Mouse (Mus musculus) right cerebral cortex, adult 2 months (tissue): ENCODE results near the gene Fkbp8.
A peak's percentile ranks its signal among the peaks of the same experiment; 100 is the strongest.

Experiments
- DNase-seq, 2 experiments: peaks; one replicate each; pipeline ENCODE4 v3.0.0; 2021 to 2022; ENCODE audit warnings: low spot score in 2 of 2

Gene Fkbp8

GRCm38 (mm10) chr8:70527512-70528181 lies at the start of gene Fkbp8, which contains the start of gene Kxd1:
Gene Fkbp8 (plus strand): TSS chr8:70527724.
Gene Kxd1 (minus strand): TSS chr8:70527956.
- DNase-seq = peak; percentile 99 to 100

DNA sequence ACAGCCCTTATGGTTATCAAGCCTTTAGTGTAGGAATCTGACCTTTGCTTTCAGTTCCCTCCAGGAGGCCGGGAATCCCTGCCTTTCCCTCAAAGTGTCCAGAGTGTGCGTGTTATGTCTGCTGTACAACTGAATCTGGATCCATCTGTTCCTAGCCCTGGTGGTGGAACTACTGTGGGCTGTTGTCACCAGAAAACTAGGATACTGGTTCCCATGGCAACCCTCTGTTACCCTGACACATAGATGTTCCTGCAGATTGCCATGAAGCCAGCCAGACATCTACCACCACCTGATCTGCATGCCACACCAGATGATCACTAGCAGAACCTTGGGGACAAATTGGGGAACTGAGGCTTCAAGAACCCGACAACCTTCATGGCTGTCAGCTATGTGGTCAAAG lies 45.6 kb upstream of the Fkbp8 start:
- DNase-seq = peak; percentile 67 to 70

DNA sequence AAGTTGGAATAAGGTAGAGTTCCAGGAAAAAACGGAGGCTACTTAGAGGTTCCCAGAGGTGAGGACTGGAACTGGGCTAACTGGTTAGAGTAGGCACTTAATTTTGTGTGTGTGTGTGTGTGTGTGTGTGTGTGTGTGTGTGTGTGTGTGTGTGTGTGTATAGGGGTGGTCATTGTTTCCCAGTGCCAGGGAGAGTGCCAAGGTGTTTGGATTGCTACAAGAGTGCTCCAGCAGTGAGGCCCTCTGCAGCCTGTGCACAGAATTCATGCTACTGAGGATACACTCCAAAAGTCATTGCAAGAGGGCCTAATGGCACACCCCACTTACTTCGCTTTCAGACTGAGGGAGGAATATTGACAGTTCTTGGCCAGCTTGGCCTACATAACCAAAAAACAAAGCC lies 44.6 kb upstream of the Fkbp8 start:
- DNase-seq = no peak

DNA sequence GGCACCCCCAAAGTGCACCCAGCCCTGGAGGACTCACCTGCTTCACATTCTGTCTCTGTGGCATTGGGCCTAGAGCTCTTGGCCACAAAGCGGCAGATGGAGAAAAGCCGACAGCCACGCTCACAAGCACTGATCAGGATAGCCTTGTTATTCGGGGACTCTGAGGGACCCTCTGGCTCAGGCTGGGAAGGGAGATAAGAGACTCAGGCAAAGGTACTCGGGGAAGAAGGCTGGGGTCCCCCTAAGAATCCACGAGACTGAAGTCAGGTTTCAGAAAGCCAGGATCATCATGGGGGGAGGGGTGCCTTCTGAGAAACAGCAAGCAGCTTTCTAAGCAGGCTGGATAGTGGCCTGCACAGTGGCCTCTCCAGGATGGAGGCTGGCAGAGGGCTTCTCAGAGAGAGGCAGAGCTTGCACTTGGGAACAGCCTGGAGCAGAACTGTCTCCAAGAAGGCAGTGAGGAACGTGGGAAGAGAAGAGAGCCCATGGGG lies 41.3 kb upstream of the Fkbp8 start:
- DNase-seq = no peak

DNA sequence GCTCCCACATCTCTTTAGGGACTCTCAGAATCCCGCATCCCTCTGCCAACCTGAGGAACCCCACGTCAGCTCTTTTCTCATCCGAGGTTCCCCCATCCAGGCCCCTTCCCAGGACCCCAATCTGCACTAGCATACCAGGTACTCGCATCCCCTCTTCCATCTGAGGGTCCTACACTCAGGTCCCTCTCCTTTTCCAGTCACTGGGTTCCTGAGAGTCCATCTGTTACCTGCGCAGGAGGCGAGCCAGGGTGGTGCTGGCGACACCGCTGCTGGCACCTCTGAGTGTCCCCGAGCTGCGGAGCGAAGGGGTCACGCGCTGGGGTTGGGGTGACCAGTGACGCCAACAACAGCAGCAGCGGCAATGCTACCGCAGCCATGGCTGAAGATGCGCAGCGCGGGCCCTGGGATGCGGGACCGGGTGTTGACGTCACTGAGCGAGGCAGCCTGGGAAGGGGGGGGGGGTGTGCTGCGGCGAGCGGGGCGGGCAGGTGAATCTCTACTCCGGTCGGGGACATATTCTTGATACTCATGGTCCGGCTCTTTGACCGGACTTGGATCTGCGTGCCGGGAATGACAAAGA lies 40.5 kb upstream of the Fkbp8 start, which contains the start of gene Tmem59l:
Gene Tmem59l, minus strand, starts transcription at position 418 of the 580 bp plus-strand sequence.
- DNase-seq = peak; percentile 63 to 70

DNA sequence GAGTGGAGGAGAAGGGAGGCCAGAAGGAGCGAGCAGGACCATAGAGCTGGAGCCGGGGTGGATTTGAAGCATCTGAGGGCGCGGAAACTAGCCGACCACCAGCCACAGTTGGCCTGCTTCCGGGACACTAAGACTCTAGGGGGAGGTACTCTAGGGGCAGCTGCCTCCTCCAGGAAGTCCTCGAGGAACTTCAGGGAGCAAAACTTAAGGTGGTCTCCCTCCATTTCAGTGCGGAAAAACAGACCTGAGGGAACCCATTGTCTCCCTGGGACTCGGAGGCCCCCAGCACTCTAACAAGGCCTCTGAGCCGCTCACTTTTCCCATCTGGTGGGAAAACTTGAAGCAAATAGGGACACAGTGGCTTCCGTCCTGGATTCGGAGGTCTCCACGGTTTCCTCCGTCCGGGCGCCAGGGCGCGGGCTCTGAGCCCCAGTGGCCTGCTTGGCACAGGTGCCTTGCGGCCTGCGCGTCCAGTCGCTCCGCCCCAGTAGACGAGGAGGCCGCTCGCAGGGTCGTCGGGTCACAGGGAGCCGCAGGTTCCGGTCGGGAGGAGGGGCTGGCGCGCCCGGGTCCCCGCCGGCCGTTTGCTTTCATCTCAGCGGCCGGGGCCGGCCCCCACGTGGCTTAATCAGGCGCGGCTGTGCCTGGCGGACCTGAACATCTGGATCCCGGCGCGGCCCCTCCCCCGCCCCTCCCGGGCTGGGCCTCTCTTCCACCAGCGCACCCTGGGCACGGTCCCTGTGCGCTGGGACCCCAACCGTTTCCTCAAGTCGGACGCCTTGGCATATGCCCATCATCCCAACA lies 39.3 kb upstream of the Fkbp8 start:
- DNase-seq = no peak

- DNase-seq = no peak
Observed at GRCm38 (mm10) chr8:70488931-70489470, 38.5 kb upstream of the Fkbp8 start.

- no peak for DNase-seq
Observed at GRCm38 (mm10) chr8:70489576-70489975, 37.9 kb upstream of the Fkbp8 start.

- DNase-seq = no peak
Observed at GRCm38 (mm10) chr8:70490061-70490879, 37.3 kb upstream of the Fkbp8 start.

- no peak for DNase-seq
Observed at GRCm38 (mm10) chr8:70490880-70491495, 36.5 kb upstream of the Fkbp8 start.

GRCm38 (mm10) chr8:70492664-70493640 lies 34.6 kb upstream of the Fkbp8 start, which contains the start of gene Crlf1:
Gene Crlf1 (plus strand): TSS chr8:70493158.
- no peak for DNase-seq

- no peak for DNase-seq
Observed at GRCm38 (mm10) chr8:70493692-70494415, 33.7 kb upstream of the Fkbp8 start.

DNA sequence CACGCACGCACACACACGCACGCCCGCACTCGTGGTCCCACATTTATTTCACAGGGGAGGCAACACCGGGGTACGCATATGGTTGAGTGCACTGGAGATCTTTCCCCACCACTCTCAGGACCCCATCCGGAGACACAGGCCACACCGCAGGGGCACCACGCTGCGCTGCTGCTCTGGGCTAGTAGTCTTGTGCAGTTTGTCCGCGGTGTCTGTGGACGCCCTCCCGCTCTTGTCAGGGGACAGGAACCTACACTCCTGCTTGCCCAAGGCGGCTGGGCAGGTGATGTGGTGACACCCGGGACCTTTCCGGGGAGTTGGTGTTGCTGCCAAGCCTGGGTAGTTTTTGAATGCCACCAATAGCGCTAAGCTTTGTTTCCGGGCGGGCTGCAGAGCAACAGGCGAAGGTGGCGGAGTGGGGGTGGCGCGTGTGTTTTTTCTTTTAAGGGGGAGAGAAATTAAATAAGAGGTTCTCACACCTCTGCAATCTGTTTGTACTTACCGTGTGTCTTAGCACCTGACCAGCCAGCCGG lies 33.0 kb upstream of the Fkbp8 start:
- no peak for DNase-seq

DNA sequence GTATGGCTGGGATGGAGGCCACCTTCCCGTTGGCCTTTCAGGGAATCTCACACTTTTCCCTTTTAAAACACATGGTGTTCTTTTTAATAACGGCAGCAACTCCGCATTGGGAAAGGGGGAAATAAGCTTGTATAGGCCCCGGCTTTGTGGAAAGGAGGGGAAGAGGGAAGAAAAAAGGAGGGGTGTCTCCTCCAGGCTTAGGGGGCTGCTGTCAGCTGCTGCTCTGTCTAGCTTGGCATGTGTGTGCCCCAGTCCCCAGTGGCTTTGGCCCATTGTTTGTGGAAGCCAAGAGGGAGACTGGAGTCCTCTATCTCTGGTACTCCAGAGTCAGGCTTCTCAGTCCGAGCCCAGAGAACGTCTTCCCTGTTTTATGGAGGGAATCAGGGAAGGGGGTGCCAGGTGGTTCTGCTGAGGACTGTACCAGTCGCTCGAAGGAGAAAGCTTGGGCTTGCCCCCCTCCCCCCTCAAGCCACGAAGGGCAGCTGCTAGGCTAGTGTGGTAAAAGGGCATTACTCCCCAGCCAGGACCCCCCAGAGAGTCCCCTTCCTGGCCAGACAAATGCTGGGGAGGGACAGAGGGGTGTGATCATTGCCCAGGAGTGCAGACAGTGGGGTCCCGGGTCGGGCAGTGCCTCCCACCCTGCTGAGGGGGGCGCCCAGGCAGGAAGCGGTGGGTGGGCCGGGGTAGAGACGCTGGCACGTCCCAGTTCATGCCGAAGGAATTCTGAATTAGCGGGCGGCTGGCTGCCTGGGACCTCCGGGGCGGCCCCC lies 32.3 kb upstream of the Fkbp8 start:
- DNase-seq = no peak

- no peak for DNase-seq
Observed at GRCm38 (mm10) chr8:70495771-70496062, 31.8 kb upstream of the Fkbp8 start.

DNA sequence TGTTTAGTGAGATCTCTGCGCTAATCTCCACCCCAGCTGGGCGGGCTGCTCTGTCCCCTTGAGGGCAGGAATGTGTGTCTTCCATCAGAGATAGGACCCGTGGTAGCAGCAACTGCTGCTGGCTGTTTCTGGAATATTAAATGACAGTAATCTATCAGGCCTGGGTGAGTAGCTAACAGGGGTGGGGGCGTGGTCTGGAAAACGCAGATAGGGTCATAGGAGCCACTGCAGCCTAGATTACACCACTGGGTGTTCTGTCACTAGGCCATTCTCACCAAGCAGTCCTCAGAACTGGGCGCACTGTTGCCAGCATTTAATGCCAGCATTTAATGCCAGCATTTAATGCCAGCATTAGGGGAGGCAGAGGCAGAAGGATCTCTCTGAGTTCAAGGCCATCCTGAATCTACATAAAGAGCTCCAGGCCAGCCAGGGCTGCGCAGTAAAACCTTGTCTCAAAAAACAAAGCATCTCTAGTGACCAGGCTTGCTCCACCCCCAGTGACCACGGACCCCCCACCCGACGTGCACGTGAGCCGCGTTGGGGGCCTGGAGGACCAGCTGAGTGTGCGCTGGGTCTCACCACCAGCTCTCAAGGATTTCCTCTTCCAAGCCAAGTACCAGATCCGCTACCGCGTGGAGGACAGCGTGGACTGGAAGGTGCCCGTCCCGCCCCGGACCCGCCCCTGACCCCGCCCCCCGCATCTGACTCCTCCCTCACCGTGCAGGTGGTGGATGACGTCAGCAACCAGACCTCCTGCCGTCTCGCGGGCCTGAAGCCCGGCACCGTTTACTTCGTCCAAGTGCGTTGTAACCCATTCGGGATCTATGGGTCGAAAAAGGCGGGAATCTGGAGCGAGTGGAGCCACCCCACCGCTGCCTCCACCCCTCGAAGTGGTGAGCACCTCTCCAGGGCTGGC lies 26.9 kb upstream of the Fkbp8 start:
- no peak for DNase-seq
